Mouse (Mus musculus) liver, embryonic 13.5 days (tissue): ENCODE data around the gene Emid1. TPM values are rescaled to one million over a fixed set of nuclear protein-coding genes. Genes with fewer than 3 reads are reported as not detected.

Source experiments
- ATAC-seq: fragments of 200-750 bp; cut with Nextera tagmentation; 2 replicates; pipeline ENCODE4 v1.8.0; 2017; ENCODE audit warnings: low read depth, mild to moderate bottlenecking, moderate number of reproducible peaks, moderate library complexity
- DNase-seq: peaks from one replicate; pipeline ENCODE4 v3.0.0; 2022
- H3K27ac ChIP-seq: fragments of 300-500 bp; sonication (generic); 2 replicates; pipeline ENCODE4 v1.5.1; 2015; ENCODE audit warnings: moderate library complexity, mild to moderate bottlenecking, inconsistent platforms
- H3K27me3 ChIP-seq: fragments of 300-500 bp; sonication (generic); 2 replicates; pipeline ENCODE4 v1.6.1; 2015; ENCODE audit warnings: mild to moderate bottlenecking, inconsistent platforms
- H3K36me3 ChIP-seq: fragments of 300-500 bp; sonication (generic); 2 replicates; pipeline ENCODE4 v1.6.1; 2015; ENCODE audit warnings: mild to moderate bottlenecking, inconsistent platforms
- H3K4me1 ChIP-seq: fragments of 300-500 bp; sonication (generic); replicated peaks from 2 replicates; pipeline ENCODE4 v1.6.1; 2015; ENCODE audit warnings: inconsistent platforms
- H3K4me2 ChIP-seq: fragments of 300-500 bp; sonication (generic); 2 replicates; pipeline ENCODE4 v1.6.1; 2015; ENCODE audit warnings: inconsistent platforms, mild to moderate bottlenecking, moderate library complexity
- H3K4me3 ChIP-seq: fragments of 300-500 bp; sonication (generic); replicated peaks from 2 replicates; pipeline ENCODE4 v1.5.1; 2015; ENCODE audit warnings: mild to moderate bottlenecking, inconsistent platforms
- H3K9ac ChIP-seq: fragments of 300-500 bp; sonication (generic); 2 replicates; pipeline ENCODE4 v1.6.1; 2015; ENCODE audit warnings: mild to moderate bottlenecking, inconsistent platforms
- H3K9me3 ChIP-seq: fragments of 300-500 bp; sonication (generic); replicated peaks from 2 replicates; pipeline ENCODE4 v1.6.1; 2016; ENCODE audit warnings: inconsistent platforms
- WGBS: fragments of 180-500 bp; shearing (Covaris S2); methylation state at CpG from one replicate; pipeline ENCODE4 v1.1.7; 2015; ENCODE audit not compliant: insufficient replicate concordance; 5-methylcytosine and 5-hydroxymethylcytosine counted together
- polyA plus RNA-seq: library from polyadenylated mRNA; unstranded; fragments of >200 nt; fragmentation: Nextera tagmentation; extraction: Ambion mirVana; gene quantifications from 2 replicates; pipeline ENCODE4 v1.2.1, GENCODE M21; 2015

The Emid1 gene
- polyA plus RNA-seq, 1 experiment from 2014 or later, result 4.5 TPM

- Histone ChIP-seq H3K4me3 (no peak overlapping the region), H3K9ac (no peak overlapping the region), H3K27ac (no peak overlapping the region), H3K4me2 (no peak overlapping the region), H3K36me3 (no peaks in the 10 kb centered on the region), H3K4me1 (0 out of 2 replicates have a peak, but pooled peaks cover 6% of the 10 kb centered on the region), H3K9me3 (0 out of 2 replicates have a peak, but pooled peaks cover 5% of the 10 kb centered on the region), H3K27me3 (no peaks in the 10 kb centered on the region)
- WGBS, result 64% methylated on average over 17 of the region's 17 CpGs
- no peak for ATAC-seq
- no peak for DNase-seq
Measured at GRCm38 (mm10) chr11:5160722-5161485, 8.8 kb upstream of the Emid1 start.

- Histone ChIP-seq H3K4me3 (no peak overlapping the region), H3K27ac (no peak overlapping the region), H3K4me1 (peaks cover 3% of the 10 kb centered on the region; the same call in 1 of the 2 replicates), H3K27me3 (peaks cover 9% of the 10 kb centered on the region; the same call in 1 of the 2 replicates), H3K9me3 (0 out of 2 replicates have a peak, but pooled peaks cover 5% of the 10 kb centered on the region), H3K36me3 (no peaks in the 10 kb centered on the region), H3K9ac (no peak overlapping the region), H3K4me2 (no peak overlapping the region)
- ATAC-seq, result no peak
- no peak for DNase-seq
- 82% methylated on average over 11 of the region's 11 CpGs for WGBS
Measured at GRCm38 (mm10) chr11:5158056-5158455, 6.0 kb upstream of the Emid1 start.

GRCm38 (mm10) chr11:5154961-5155805 is 3.1 kb upstream of the Emid1 start:
- H3K9me3 ChIP-seq, result no peaks in the 10 kb centered on the region
- no peaks in the 10 kb centered on the region for H3K36me3 ChIP-seq
- DNase-seq (no peak), ATAC-seq (peak; percentile 10; the same call in 1 of the 2 replicates)
- H3K9ac ChIP-seq, result no peak overlapping the region
- peaks cover 37% of the 10 kb centered on the region for H3K27me3 ChIP-seq
- WGBS, result 36% methylated on average over 10 of the region's 10 CpGs
- no peak overlapping the region for H3K4me3 ChIP-seq
- peaks cover 21% of the 10 kb centered on the region; the same call in 1 of the 2 replicates for H3K4me1 ChIP-seq
- no peak overlapping the region for H3K4me2 ChIP-seq
- no peak overlapping the region for H3K27ac ChIP-seq

GRCm38 (mm10) chr11:5151247-5151630 is 818 bp downstream of the Emid1 start:
- H3K27ac ChIP-seq, result no peak overlapping the region
- no peaks in the 10 kb centered on the region for H3K36me3 ChIP-seq
- H3K4me2 ChIP-seq, result peak overlapping the region; percentile 71
- H3K9me3 ChIP-seq, result no peaks in the 10 kb centered on the region
- WGBS, result 18% methylated on average over 4 of the region's 4 CpGs
- H3K4me3 ChIP-seq, result peak overlapping the region; percentile 56
- peaks cover 44% of the 10 kb centered on the region for H3K27me3 ChIP-seq
- ATAC-seq, result no peak
- no peak for DNase-seq
- peaks cover 38% of the 10 kb centered on the region for H3K4me1 ChIP-seq
- H3K9ac ChIP-seq, result peak overlapping the region; percentile 46; the same call in 1 of the 2 replicates

GRCm38 (mm10) chr11:5150416-5151246 is 1.4 kb downstream of the Emid1 start:
- peaks cover 44% of the 10 kb centered on the region for H3K27me3 ChIP-seq
- 0 out of 2 replicates have a peak overlapping the region, but pooled peaks have one; percentile 56 for H3K4me3 ChIP-seq
- DNase-seq (no peak), ATAC-seq (no peak)
- H3K9ac ChIP-seq, result no peak overlapping the region
- no peaks in the 10 kb centered on the region for H3K9me3 ChIP-seq
- H3K36me3 ChIP-seq, result no peaks in the 10 kb centered on the region
- H3K4me2 ChIP-seq, result peak overlapping the region; percentile 71
- WGBS, result 33% methylated on average over 9 of the region's 9 CpGs
- H3K4me1 ChIP-seq, result peaks cover 38% of the 10 kb centered on the region
- H3K27ac ChIP-seq, result no peak overlapping the region

GRCm38 (mm10) chr11:5149955-5150354 is 2.1 kb downstream of the Emid1 start:
- Histone ChIP-seq H3K9ac (no peak overlapping the region), H3K4me2 (no peak overlapping the region), H3K36me3 (no peaks in the 10 kb centered on the region), H3K4me3 (no peak overlapping the region), H3K27ac (no peak overlapping the region), H3K4me1 (peaks cover 35% of the 10 kb centered on the region), H3K9me3 (no peaks in the 10 kb centered on the region), H3K27me3 (peaks cover 44% of the 10 kb centered on the region)
- 50% methylated on average over 9 of the region's 9 CpGs for WGBS
- no peak for ATAC-seq
- no peak for DNase-seq

- ATAC-seq (no peak), DNase-seq (no peak)
- H3K27ac ChIP-seq, result no peak overlapping the region
- no peak overlapping the region for H3K4me3 ChIP-seq
- WGBS, result 5% methylated on average over 7 of the region's 7 CpGs
- 0 out of 2 replicates have a peak overlapping the region, but pooled peaks have one; percentile 1 for H3K4me2 ChIP-seq
- H3K4me1 ChIP-seq, result peaks cover 35% of the 10 kb centered on the region
- H3K36me3 ChIP-seq, result no peaks in the 10 kb centered on the region
- no peak overlapping the region for H3K9ac ChIP-seq
- H3K27me3 ChIP-seq, result peaks cover 40% of the 10 kb centered on the region
- H3K9me3 ChIP-seq, result no peaks in the 10 kb centered on the region
Measured at GRCm38 (mm10) chr11:5149249-5149648, 2.8 kb downstream of the Emid1 start.

GRCm38 (mm10) chr11:5145600-5145999 is 6.5 kb downstream of the Emid1 start:
- Histone ChIP-seq H3K9me3 (no peaks in the 10 kb centered on the region), H3K4me2 (no peak overlapping the region), H3K27ac (no peak overlapping the region)

GRCm38 (mm10) chr11:5141965-5142364 is 10.1 kb downstream of the Emid1 start:
- H3K9ac ChIP-seq, result no peak overlapping the region
- 63% methylated on average over 2 of the region's 2 CpGs for WGBS
- no peak overlapping the region for H3K27ac ChIP-seq
- no peaks in the 10 kb centered on the region for H3K27me3 ChIP-seq
- H3K9me3 ChIP-seq, result no peaks in the 10 kb centered on the region
- H3K4me2 ChIP-seq, result no peak overlapping the region
- DNase-seq (no peak), ATAC-seq (no peak)
- no peak overlapping the region for H3K4me3 ChIP-seq
- no peaks in the 10 kb centered on the region for H3K36me3 ChIP-seq
- peaks cover 25% of the 10 kb centered on the region for H3K4me1 ChIP-seq

More at GRCm38 (mm10) chr11:5145600-5145999, 6.5 kb downstream of the Emid1 start:
- WGBS, result 62% methylated on average over 3 of the region's 3 CpGs
- Histone ChIP-seq H3K4me3 (no peak overlapping the region), H3K27me3 (peaks cover 11% of the 10 kb centered on the region), H3K36me3 (no peaks in the 10 kb centered on the region), H3K4me1 (peaks cover 28% of the 10 kb centered on the region), H3K9ac (no peak overlapping the region)
- DNase-seq (no peak), ATAC-seq (no peak)

GRCm38 (mm10) chr11:5141252-5141651 is 10.8 kb downstream of the Emid1 start:
- ATAC-seq, result no peak
- 67% methylated on average over 5 of the region's 5 CpGs for WGBS
- Histone ChIP-seq H3K27me3 (no peaks in the 10 kb centered on the region), H3K36me3 (no peaks in the 10 kb centered on the region), H3K9me3 (no peaks in the 10 kb centered on the region), H3K27ac (no peak overlapping the region), H3K9ac (no peak overlapping the region), H3K4me3 (no peak overlapping the region), H3K4me1 (peaks cover 25% of the 10 kb centered on the region), H3K4me2 (no peak overlapping the region)
- no peak for DNase-seq
